Mouse (Mus musculus) adipocyte (in vitro differentiated cells): ENCODE results near the gene Gm43302.
"Not testable (repeated sequence)": the region's sequence is repeated elsewhere in the genome, so short reads cannot be mapped to it uniquely, and the experiment has no call there.

Source experiments
- DNase-seq: peaks from one replicate; pipeline ENCODE4 v3.0.0-alpha.2; 2016; ENCODE audit warnings: low spot score

The Gm43302 gene

DNA sequence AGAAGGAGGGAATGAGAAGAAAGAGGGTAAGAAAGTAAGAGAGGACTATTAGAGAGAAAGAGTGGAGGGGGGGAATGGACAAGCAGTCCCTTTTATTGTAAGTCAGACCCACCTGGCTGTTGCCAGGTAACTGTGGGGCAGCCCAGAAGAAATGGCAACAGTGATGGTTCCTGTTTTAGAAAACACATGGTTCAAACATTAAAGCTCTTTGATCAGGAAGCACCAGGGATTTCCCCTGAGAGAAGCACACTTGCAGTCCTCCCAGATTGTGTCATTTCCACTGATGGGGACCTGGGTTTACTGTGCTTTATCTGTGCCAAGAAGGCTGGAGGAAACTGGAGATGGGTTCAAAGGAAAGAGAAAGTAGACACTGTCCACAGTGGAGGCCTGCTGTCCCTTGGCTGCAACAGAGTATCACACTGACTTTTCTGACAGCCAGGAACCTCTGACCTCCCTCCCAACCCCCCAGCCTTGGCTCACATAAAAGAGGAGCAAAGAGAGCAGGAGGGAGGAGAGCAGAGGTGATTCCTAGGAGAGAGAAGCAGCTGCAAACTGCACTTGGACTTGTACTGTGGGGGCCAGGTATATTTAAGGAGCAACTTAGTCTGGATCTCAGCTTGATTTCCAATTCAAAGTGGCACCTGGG, 95.5 kb downstream of the Gm43302 start:
- peak; percentile 71 for DNase-seq

DNA sequence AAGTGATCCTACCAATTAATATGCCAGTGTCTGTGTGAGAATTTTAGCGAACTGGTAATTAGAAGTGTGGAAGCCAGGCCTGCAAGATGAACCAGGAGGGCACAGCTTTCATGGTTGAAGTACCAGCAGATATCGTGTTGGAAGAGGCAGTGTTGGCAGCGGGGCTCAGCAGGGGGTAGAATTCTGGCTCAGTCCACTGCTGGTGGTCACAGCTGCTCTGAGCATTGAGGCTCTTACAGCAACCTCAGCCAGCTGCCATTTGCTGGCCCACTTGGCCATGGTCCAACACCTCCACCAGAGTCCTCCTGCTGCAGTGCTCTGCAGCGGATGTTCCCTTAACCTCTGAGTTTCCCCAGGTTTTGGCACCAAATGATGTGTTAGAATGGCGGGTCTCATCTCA, 97.2 kb downstream of the Gm43302 start:
- not testable (repeated sequence) for DNase-seq

DNA sequence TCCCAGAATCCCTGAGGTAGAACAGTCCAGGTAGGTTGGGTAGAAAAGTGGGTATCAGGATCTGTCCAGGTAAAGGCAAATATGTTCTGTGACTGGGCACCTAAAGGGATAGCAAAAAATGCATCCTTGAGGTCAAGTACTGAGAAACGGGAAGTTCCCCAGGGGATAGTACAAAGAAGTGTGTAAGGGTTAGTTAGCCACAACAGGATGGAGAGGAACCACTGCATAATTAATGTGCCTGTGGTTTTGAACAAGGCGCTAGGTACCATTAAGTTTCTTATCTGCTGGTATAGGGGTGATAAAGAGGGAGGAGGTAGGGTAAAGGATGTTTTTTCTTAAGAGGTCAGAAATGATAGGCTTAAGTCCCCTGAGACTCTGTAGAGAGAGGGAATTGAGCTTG, 101.0 kb downstream of the Gm43302 start:
- not testable (repeated sequence) for DNase-seq

DNA sequence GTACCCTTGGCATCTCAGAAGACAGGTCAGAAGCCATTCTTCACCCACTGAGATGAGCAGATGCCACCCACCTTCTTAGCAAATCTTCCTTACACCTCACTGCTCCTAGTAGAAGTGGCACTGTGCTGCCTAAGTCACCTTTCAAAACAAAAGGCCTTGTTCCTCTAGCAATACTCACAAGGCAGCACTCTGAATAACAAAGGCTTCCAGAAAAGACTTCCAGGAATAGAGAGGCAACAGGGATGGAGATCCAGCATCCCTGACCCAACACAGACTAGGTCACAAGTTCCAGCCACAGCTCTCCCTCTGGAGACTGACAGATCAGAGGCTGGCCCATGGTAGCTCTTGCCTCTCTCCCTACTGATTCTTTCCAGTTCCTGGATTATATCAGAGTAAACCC, 112.0 kb downstream of the Gm43302 start:
- DNase-seq: no peak
